Mouse (Mus musculus) inflammation-experienced regulatory T-cells, adult 6 months (primary cell): ENCODE measurements around the gene Hrc. TPM values are rescaled to one million over a fixed set of nuclear protein-coding genes. Genes with fewer than 3 reads are reported as not detected.
A peak's percentile ranks its signal among the peaks of the same experiment; 100 is the strongest.

Experiments
- ATAC-seq: one replicate; pipeline ENCODE4 v1.8.0; 2017
- polyA plus RNA-seq, 3 experiments: library from polyadenylated mRNA; unstranded; fragments of 100-300 nt; shearing (Covaris generic); gene quantifications; one replicate each; pipeline ENCODE4 v1.2.1; 2017

Gene Hrc
- polyA plus RNA-seq, 3 experiments from 2014 or later = not detected

GRCm38 (mm10) chr7:45367020-45367880 is 32.2 kb downstream of the Hrc start:
- ATAC-seq = peak; percentile 84

DNA sequence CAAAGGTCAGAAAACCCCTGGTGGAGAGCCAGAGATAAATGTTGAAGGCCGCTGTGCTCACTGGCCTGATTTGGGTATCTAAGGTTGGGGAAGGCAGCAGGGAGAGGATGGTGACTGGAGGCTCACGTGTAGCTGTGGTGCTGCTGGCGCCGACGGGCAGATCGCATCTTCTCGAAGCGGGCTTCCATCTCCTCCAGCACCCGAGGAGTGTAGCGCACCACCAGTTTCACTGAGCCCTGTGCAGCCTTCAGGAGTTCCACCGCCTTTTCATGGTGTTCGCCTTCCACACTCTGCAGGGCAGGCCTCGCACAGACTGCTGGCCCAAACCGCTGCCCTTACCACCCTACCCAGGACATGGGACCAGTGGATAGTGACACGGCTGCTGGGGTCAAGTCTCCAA is 33.1 kb downstream of the Hrc start:
- ATAC-seq = no peak

- no peak for ATAC-seq
These were observed 34.1 kb downstream of the Hrc start for GRCm38 (mm10) chr7:45369022-45369745.

GRCm38 (mm10) chr7:45369836-45370474 is 34.9 kb downstream of the Hrc start:
- no peak for ATAC-seq

- peak; percentile 55 for ATAC-seq
These were observed 35.6 kb downstream of the Hrc start, which contains the start of gene Lin7b for GRCm38 (mm10) chr7:45370475-45371311. TSS of gene Lin7b (minus strand) at chr7:45370583.

DNA sequence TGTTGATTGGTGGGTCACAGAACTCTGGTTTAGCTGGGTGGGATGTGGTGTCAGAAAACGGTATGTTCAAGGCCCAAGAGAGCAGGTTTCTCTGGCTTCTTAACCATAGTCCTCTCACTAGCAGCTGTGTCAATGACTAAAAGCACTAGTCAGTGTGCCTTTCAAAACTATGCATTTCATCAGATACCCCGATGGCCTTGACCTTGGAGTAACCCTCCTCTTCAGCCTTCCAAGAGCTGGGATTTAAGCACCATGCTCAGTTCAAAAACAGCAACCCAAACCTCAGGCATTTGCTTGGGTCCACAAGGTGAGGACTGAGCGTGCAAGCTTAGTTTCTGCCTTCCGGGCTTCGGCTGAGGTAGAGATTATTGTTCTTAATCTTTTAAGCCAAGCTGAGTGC is 37.3 kb downstream of the Hrc start:
- no peak for ATAC-seq

DNA sequence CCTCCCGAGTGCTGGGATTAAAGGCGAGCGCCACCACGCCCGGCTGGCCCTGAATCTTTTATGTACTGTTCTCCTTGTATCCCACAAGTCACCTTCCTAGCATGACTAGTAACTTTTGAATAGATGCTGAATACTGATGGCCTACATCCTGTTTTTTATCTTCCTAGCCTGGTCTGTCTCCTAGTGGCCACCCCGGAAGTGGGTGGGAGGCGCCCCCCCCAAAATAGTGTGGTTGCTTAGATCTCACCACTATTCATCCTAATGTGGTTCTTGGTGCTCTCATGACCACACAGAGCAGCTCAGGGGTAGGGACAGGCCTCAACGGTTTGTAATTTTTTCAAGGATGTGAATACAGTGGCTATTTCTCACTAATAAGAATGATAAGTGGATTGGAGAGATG is 39.5 kb downstream of the Hrc start:
- no peak for ATAC-seq

GRCm38 (mm10) chr7:45376057-45376456 is 41.0 kb downstream of the Hrc start:
- ATAC-seq = no peak

GRCm38 (mm10) chr7:45386077-45386476 is 51.0 kb downstream of the Hrc start:
- ATAC-seq = no peak

Other genes starting within 250 kb of the Hrc start
- 1 to 10 TPM; 1.7 to 6.5 (median 5.7) TPM for gene Rcn3, start 243.1 kb upstream of the Hrc start, polyA plus RNA-seq
- gene Fcgrt, start 231.4 kb upstream of the Hrc start, polyA plus RNA-seq = 1 to 10 TPM in 2 of 3 experiments, under 1 TPM in 1; 0.81 to 3.0 (median 1.8) TPM
- 1,000 to 10,000 TPM; 3,557 to 4,924 (median 4,468) TPM for gene Rps11, start 210.9 kb upstream of the Hrc start, polyA plus RNA-seq
- 1,000 to 10,000 TPM; 6,216 to 8,178 (median 7,568) TPM for gene Rpl13a, start 206.5 kb upstream of the Hrc start, polyA plus RNA-seq
- 1 to 10 TPM; 1.4 to 2.4 (median 1.6) TPM for gene Gm45713, start 199.1 kb upstream of the Hrc start, polyA plus RNA-seq
- gene Flt3l, start 198.9 kb upstream of the Hrc start, polyA plus RNA-seq = 100 to 1,000 TPM in 1 of 3 experiments, 10 to 100 TPM in 2; 70.2 to 108 (median 97.6) TPM
- gene Pih1d1, start 181.0 kb upstream of the Hrc start, polyA plus RNA-seq = 10 to 100 TPM; 42.9 to 50.6 (median 50.5) TPM
- 10 to 100 TPM; 15.2 to 32.1 (median 26.6) TPM for gene Aldh16a1, start 180.7 kb upstream of the Hrc start, polyA plus RNA-seq
- under 1 TPM in 1 of 3 experiments, not detected in 2; 0.16 TPM for gene Slc17a7, start 171.3 kb upstream of the Hrc start, polyA plus RNA-seq
- gene Gfy, start 155.7 kb upstream of the Hrc start, polyA plus RNA-seq = not detected
- gene Pth2, start 154.3 kb upstream of the Hrc start, polyA plus RNA-seq = not detected
- gene Ccdc155, start 130.4 kb upstream of the Hrc start, polyA plus RNA-seq = under 1 TPM in 1 of 3 experiments, not detected in 2; 0.24 TPM
- 10 to 100 TPM; 17.5 to 50.4 (median 28.3) TPM for gene Dkkl1, start 123.1 kb upstream of the Hrc start, polyA plus RNA-seq
- 1 to 10 TPM; 2.0 to 4.2 (median 3.2) TPM for gene Tead2, start 119.5 kb upstream of the Hrc start, polyA plus RNA-seq
- gene Cd37, start 96.2 kb upstream of the Hrc start, polyA plus RNA-seq = 100 to 1,000 TPM; 390 to 554 (median 476) TPM
- gene Slc6a16, start 94.2 kb upstream of the Hrc start, polyA plus RNA-seq = not detected
- under 1 TPM in 1 of 3 experiments, not detected in 2; 0.50 TPM for gene Slc6a21, start 57.8 kb upstream of the Hrc start, polyA plus RNA-seq
- 10 to 100 TPM; 17.2 to 21.7 (median 19.3) TPM for gene Trpm4, start 1.5 kb upstream of the Hrc start, polyA plus RNA-seq
- under 1 TPM in 2 of 3 experiments, not detected in 1; 0.19 to 0.60 TPM for gene Ppfia3, start 31.7 kb downstream of the Hrc start, polyA plus RNA-seq
- not detected for gene Lin7b, start 35.3 kb downstream of the Hrc start, polyA plus RNA-seq
- gene Snrnp70, start 60.5 kb downstream of the Hrc start, polyA plus RNA-seq = 100 to 1,000 TPM in 1 of 3 experiments, 10 to 100 TPM in 2; 72.4 to 131 (median 77.7) TPM
- not detected for gene Kcna7, start 70.4 kb downstream of the Hrc start, polyA plus RNA-seq
- gene Ntf5, start 78.4 kb downstream of the Hrc start, polyA plus RNA-seq = under 1 TPM in 2 of 3 experiments, not detected in 1; 0.31 to 0.34 TPM
- gene Lhb, start 85.5 kb downstream of the Hrc start, polyA plus RNA-seq = not detected
- gene Gys1, start 99.6 kb downstream of the Hrc start, polyA plus RNA-seq = 1 to 10 TPM; 6.7 to 10.0 (median 9.7) TPM
- 10 to 100 TPM; 36.7 to 48.4 (median 43.8) TPM for gene Ruvbl2, start 102.8 kb downstream of the Hrc start, polyA plus RNA-seq
- 1,000 to 10,000 TPM; 1,271 to 2,003 (median 1,772) TPM for gene Ftl1, start 124.6 kb downstream of the Hrc start, polyA plus RNA-seq
- gene Bax, start 131.6 kb downstream of the Hrc start, polyA plus RNA-seq = 100 to 1,000 TPM; 138 to 175 (median 143) TPM
- 1 to 10 TPM in 1 of 3 experiments, under 1 TPM in 2; 0.23 to 1.8 (median 0.29) TPM for gene Tulp2, start 146.6 kb downstream of the Hrc start, polyA plus RNA-seq
- not detected for gene Gm45808, start 151.5 kb downstream of the Hrc start, polyA plus RNA-seq
- gene Dhdh, start 153.5 kb downstream of the Hrc start, polyA plus RNA-seq = 1 to 10 TPM; 1.0 to 1.1 (median 1.1) TPM
- 100 to 1,000 TPM; 119 to 153 (median 121) TPM for gene Nucb1, start 175.1 kb downstream of the Hrc start, polyA plus RNA-seq
- gene Ppp1r15a, start 191.0 kb downstream of the Hrc start, polyA plus RNA-seq = 10 to 100 TPM; 30.4 to 76.6 (median 56.4) TPM
- gene Plekha4, start 191.0 kb downstream of the Hrc start, polyA plus RNA-seq = under 1 TPM; 0.36 to 0.78 (median 0.53) TPM
- under 1 TPM; 0.82 to 0.95 (median 0.91) TPM for gene Hsd17b14, start 219.6 kb downstream of the Hrc start, polyA plus RNA-seq
- 10 to 100 TPM; 33.2 to 54.7 (median 51.4) TPM for gene Bcat2, start 234.9 kb downstream of the Hrc start, polyA plus RNA-seq